9 mouse cellular contexts compared by ENCODE assay signal in genomic region chr6:121111448-121112055, GRCm38 (mm10). TPM values are rescaled to one million over a fixed set of nuclear protein-coding genes. Genes with fewer than 3 reads are reported as not detected.
A peak's percentile ranks its signal among the peaks of the same experiment; 100 is the strongest.
DNase-seq lines count a peak whose midpoint lies in the region; ATAC-seq and TF ChIP-seq lines count a peak whose summit lies in the region.
"Had no signal": no experiment of that assay in that cellular context is flagged by ENCODE, and none has a peak within 500 bp of the region (broad histone marks: within the 10 kb centered on the region; RNA-seq: fewer than 3 reads in every experiment).

No protein-coding gene starts in this region.

- no peak for TF ChIP-seq EP300 in heart, adult 2 months (IDR thresholded peaks at IDR 0.05; ENCODE audit: insufficient read depth, low read depth, low read length)

- H3K4me2 ChIP-seq in liver, embryonic 16.5 days (ENCODE audit: low read depth, low read length), result peak overlapping the region; percentile 75

- WGBS in kidney, adult 2 months, result 65% methylated on average over 10 of the region's 10 CpGs
- WGBS in heart, adult 2 months, result 30% methylated on average over 10 of the region's 10 CpGs
- 26% methylated on average over 10 of the region's 10 CpGs for WGBS in liver, embryonic 16.5 days (ENCODE audit: insufficient replicate concordance)

- TF ChIP-seq CTCF in kidney, adult 2 months (conservative IDR thresholded peaks at IDR 0.05; ENCODE audit: insufficient read depth, insufficient read length, low read depth, low read length), result no peak
- no peak for TF ChIP-seq CTCF in heart, adult 2 months (IDR thresholded peaks at IDR 0.05)

- DNase-seq in kidney, adult 2 months, result no peak
- no peak for DNase-seq in kidney, postnatal 25 days
- peak; percentile 30 for DNase-seq in ES-CJ7 (ENCODE audit: low read depth, low spot score)
- DNase-seq in heart, adult 2 months, result peak; percentile 45 to 66
- DNase-seq in cerebellum, postnatal 25 days, result no peak
- DNase-seq: kidney, adult 11 months had no signal

- H3K4me1 ChIP-seq in kidney, adult 2 months (ENCODE audit: control insufficient read depth, insufficient read depth, low read length), result peaks cover 9% of the 10 kb centered on the region; the same call in 1 of the 2 replicates
- peaks cover 2% of the 10 kb centered on the region; the same call in 1 of the 2 replicates for H3K4me1 ChIP-seq in heart, adult 2 months (ENCODE audit: control insufficient read depth, insufficient read depth, low read length)
- peaks cover 41% of the 10 kb centered on the region for H3K4me1 ChIP-seq in liver, embryonic 16.5 days (ENCODE audit: control insufficient read depth, low read depth, low read length)

- H3K4me3 ChIP-seq in kidney, adult 2 months (ENCODE audit: insufficient read depth, low read depth, low read length), result no peak overlapping the region
- H3K4me3 ChIP-seq in heart, adult 2 months, result no peak overlapping the region
- peak overlapping the region; percentile 28 for H3K4me3 ChIP-seq in liver, embryonic 16.5 days (ENCODE audit: low read depth, low read length)

- H3K9me3 ChIP-seq in liver, embryonic 16.5 days (replicated peaks; ENCODE audit: control insufficient read depth, low read length), result no peaks in the 10 kb centered on the region

- peak; percentile 70 for ATAC-seq in liver, embryonic 16.5 days (ENCODE audit: low read depth)
- no peak for ATAC-seq in cerebellum, adult (ENCODE audit: insufficient number of reproducible peaks, low FRiP score, low TSS enrichment)
- no peak for ATAC-seq in activated CD4-positive, CD25-positive, alpha-beta regulatory T cell, adult 4 months

- H3K9ac ChIP-seq in heart, adult 2 months (ENCODE audit: low read depth, low read length), result peak overlapping the region; percentile 37
- H3K9ac ChIP-seq in liver, embryonic 16.5 days (ENCODE audit: low read depth, low read length), result peak overlapping the region; percentile 58

- no peaks in the 10 kb centered on the region for H3K36me3 ChIP-seq in kidney, adult 2 months (ENCODE audit: control insufficient read depth, insufficient read depth, low read length)
- no peaks in the 10 kb centered on the region for H3K36me3 ChIP-seq in heart, adult 2 months (ENCODE audit: control insufficient read depth, insufficient read depth, low read length)
- H3K36me3 ChIP-seq in liver, embryonic 16.5 days (ENCODE audit: control insufficient read depth, insufficient read depth), result peaks cover 7% of the 10 kb centered on the region

- H3K27me3 ChIP-seq in kidney, adult 2 months (replicated peaks; ENCODE audit: control insufficient read depth, insufficient read depth, low read length), result no peaks in the 10 kb centered on the region
- no peaks in the 10 kb centered on the region for H3K27me3 ChIP-seq in heart, adult 2 months (ENCODE audit: control insufficient read depth, insufficient read depth, low read length)
- no peaks in the 10 kb centered on the region for H3K27me3 ChIP-seq in liver, embryonic 16.5 days (ENCODE audit: control insufficient read depth, insufficient read depth, low read depth, low read length)

- peak overlapping the region; percentile 12; the same call in 1 of the 2 replicates for H3K27ac ChIP-seq in kidney, adult 2 months (ENCODE audit: insufficient read depth, low read depth, low read length)
- peak overlapping the region; percentile 100 for H3K27ac ChIP-seq in heart, adult 2 months
- H3K27ac ChIP-seq in liver, embryonic 16.5 days (ENCODE audit: low read length), result peak overlapping the region; percentile 94

- TF ChIP-seq POLR2A in kidney, adult 2 months (IDR thresholded peaks at IDR 0.05; ENCODE audit: low read depth, low read length), result no peak
- TF ChIP-seq POLR2A in heart, adult 2 months (IDR thresholded peaks at IDR 0.05; ENCODE audit: insufficient read depth, low read depth, low read length), result peak; percentile 45; the same call in 1 of the 2 replicates

- intact Hi-C loops in heart, adult 2 months (cut with DNase I), result loop anchor here (5.0 kb wide), 1 partner anchor 66 kb away; no protein-coding TSS in a partner anchor

- no peaks in the 10 kb centered on the region for H3K79me2 ChIP-seq in heart, adult 2 months (replicated peaks; ENCODE audit: control insufficient read depth, insufficient read depth, low read length)

RNA-seq across cellular contexts. Expression of gene Mical3, which starts 19.2 kb away (rescaled TPM):
- polyA plus RNA-seq in kidney, adult 2 months (2012; rRNA removed), result 16.1 and 17.5 TPM in 2 replicates
- 100 to 1,000 TPM; 114 to 127 TPM for total RNA-seq in heart, adult 2 months (2021)
- polyA plus RNA-seq in heart, adult 2 months (2012; rRNA removed), result 52.1 and 69.0 TPM in 2 replicates
- 9.2 and 9.3 TPM in 2 replicates for polyA plus RNA-seq in liver, embryonic 16.5 days (2015; fragmentation: Nextera tagmentation; extraction: Ambion mirVana)
- 1 to 10 TPM; 7.1 to 9.1 TPM for polyA plus RNA-seq in activated CD4-positive, CD25-positive, alpha-beta regulatory T cell, adult 4 months (2017; shearing (Covaris generic))

Comparison
In these comparisons a context has a peak if more than half of its experiments do, and no peak if none do; other contexts are left out.
1. DNase-seq: peak in ES-CJ7 (single experiment) and heart, adult 2 months (2 of 2); none in kidney, adult 2 months (single experiment), kidney, postnatal 25 days (0 of 2) and cerebellum, postnatal 25 days (0 of 2).
2. H3K27ac ChIP-seq: peak in every context shown above with its lines; median percentile 100 in heart, adult 2 months; 94 in liver, embryonic 16.5 days; 12 in kidney, adult 2 months.